Mouse (Mus musculus): ENCODE data around the gene Gpr37l1. TPM values are rescaled to one million over a fixed set of nuclear protein-coding genes. Genes with fewer than 3 reads are reported as not detected.
A peak's percentile ranks its signal among the peaks of the same experiment; 100 is the strongest.

Gpr37l1 gene
- polyA plus RNA-seq (2015; fragmentation: Nextera tagmentation; extraction: Ambion mirVana), result 0.47 and 0.73 TPM in 2 replicates

GRCm38 (mm10) chr1:135167435-135167834, at the start of gene Gpr37l1:
Gene Gpr37l1, minus strand, starts transcription at chr1:135167681.
- WGBS, result 64% methylated on average over 11 of the region's 11 CpGs
- H3K4me1 ChIP-seq (replicated peaks), result peaks cover 15% of the 10 kb centered on the region; the same call in 1 of the 2 replicates
- H3K9ac ChIP-seq, result no peak within 1 kb of the TSS
- H3K4me3 ChIP-seq (replicated peaks), result no peak within 1 kb of the TSS
- no peaks in the 10 kb centered on the region for H3K9me3 ChIP-seq
- H3K4me2 ChIP-seq (replicated peaks), result no peak within 1 kb of the TSS
- ATAC-seq, result no peak
- no peaks in the 10 kb centered on the region for H3K27me3 ChIP-seq (replicated peaks)
- H3K27ac ChIP-seq, result no peak within 1 kb of the TSS
- no peaks in the 10 kb centered on the region for H3K36me3 ChIP-seq

DNA sequence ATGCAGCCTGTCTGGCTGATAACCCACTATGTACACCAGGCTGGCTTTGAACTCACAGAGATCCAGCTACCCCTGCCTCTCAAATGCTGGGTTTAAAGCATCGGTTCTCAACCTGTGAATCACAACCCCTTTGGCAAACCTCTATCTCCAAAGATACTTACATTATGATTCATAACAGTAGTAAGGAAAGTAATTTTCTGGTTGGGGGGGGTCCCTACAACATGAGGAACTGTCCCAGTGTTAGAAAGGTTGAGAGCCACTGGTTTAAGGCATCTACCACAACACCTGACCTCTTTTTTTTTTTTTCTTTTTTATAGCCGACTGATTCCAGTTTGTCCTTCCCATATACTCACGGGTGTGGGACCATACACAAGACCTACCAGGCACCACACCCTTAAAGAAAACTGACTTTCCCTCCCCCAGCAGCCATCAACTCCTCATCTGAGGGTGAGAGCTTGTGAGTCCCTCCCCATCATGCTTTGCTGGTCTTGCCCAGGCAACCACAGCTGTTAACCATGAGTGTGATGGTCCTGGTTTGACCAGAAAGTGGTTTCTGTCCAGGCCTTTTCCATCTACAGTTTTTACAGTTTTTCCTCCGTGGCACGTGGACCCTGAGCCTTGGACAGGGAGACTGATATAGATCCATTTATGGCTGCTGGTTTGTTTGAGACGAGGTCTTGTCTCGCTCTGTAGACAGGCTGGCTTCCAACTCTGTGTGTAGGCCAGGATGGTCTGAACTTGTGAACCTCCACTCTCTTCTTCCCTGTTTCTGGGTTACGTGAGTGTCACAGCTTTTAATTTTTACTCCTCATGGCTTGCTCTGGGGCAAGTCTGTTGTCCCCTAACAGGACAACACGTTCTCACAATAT, 46.5 kb upstream of the Gpr37l1 start:
- Histone ChIP-seq H3K4me2 (replicated peaks) (no peak overlapping the region), H3K4me3 (replicated peaks) (no peak overlapping the region), H3K27me3 (replicated peaks) (no peaks in the 10 kb centered on the region), H3K4me1 (replicated peaks) (peaks cover 5% of the 10 kb centered on the region), H3K27ac (no peak overlapping the region), H3K9ac (no peak overlapping the region), H3K9me3 (no peaks in the 10 kb centered on the region), H3K36me3 (no peaks in the 10 kb centered on the region)
- 66% methylated on average over 9 of the region's 9 CpGs for WGBS
- peak; percentile 57 for ATAC-seq

DNA sequence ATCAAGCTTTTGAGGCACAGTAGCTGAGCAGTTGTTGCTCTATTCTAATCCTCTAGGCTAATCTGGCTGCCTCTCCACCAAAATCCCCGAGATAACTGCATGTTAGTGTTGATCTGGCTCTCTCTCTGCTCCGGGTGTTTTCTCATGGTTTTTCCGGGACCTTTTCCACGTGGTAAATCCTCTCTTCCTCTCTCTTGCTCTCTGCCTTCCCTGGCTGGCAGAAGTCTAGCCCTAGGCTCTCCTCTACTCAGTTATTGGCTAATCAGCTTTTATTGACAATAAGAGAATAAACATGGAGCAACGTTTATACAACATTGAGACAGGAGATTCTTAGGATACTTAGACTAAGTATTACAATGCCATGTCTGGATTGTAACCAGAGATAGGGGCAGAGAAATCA, 42.9 kb upstream of the Gpr37l1 start:
- Histone ChIP-seq H3K4me1 (replicated peaks) (no peaks in the 10 kb centered on the region; the same call in 1 of the 2 replicates), H3K27me3 (replicated peaks) (no peaks in the 10 kb centered on the region), H3K27ac (no peak overlapping the region), H3K9ac (no peak overlapping the region), H3K36me3 (no peaks in the 10 kb centered on the region), H3K9me3 (no peaks in the 10 kb centered on the region), H3K4me2 (replicated peaks) (no peak overlapping the region), H3K4me3 (replicated peaks) (no peak overlapping the region)
- no peak for ATAC-seq
- WGBS, result 43% methylated on average over 5 of the region's 5 CpGs

DNA sequence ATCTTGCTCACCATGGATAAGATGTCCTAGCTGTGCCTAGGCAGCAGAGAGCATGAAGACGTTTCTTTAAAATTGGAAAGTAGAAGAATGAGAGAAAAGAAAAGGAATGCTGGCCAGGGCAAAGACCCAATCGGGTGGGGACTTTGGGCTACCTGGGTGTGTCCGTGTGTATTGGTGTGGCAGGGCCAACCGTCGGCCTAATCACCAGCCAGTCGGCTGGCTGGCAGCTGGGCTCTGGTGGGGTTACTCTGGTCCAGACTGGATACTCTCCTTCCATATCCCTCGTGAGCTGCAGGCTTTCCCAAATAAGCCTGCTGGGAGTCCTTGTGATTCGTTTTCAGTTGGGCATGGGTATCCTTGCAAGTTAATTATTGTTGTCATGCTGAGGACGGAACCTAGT, 41.2 kb upstream of the Gpr37l1 start:
- no peak overlapping the region for H3K9ac ChIP-seq
- H3K27me3 ChIP-seq (replicated peaks), result no peaks in the 10 kb centered on the region
- peaks cover 11% of the 10 kb centered on the region; the same call in 1 of the 2 replicates for H3K4me1 ChIP-seq (replicated peaks)
- peak; percentile 62 for ATAC-seq
- 65% methylated on average over 9 of the region's 9 CpGs for WGBS
- H3K4me3 ChIP-seq (replicated peaks), result no peak overlapping the region
- H3K27ac ChIP-seq, result peak overlapping the region; percentile 34; the same call in 1 of the 2 replicates
- peak overlapping the region; percentile 11; the same call in 1 of the 2 replicates for H3K4me2 ChIP-seq (replicated peaks)
- no peaks in the 10 kb centered on the region for H3K36me3 ChIP-seq
- H3K9me3 ChIP-seq, result no peaks in the 10 kb centered on the region

- Histone ChIP-seq H3K4me1 (replicated peaks) (peaks cover 12% of the 10 kb centered on the region; the same call in 1 of the 2 replicates), H3K36me3 (no peaks in the 10 kb centered on the region), H3K4me3 (replicated peaks) (no peak overlapping the region), H3K4me2 (replicated peaks) (no peak overlapping the region), H3K9ac (no peak overlapping the region), H3K9me3 (no peaks in the 10 kb centered on the region), H3K27me3 (replicated peaks) (no peaks in the 10 kb centered on the region), H3K27ac (0 out of 2 replicates have a peak overlapping the region, but pooled peaks have one; percentile 13)
- ATAC-seq, result no peak
- WGBS, result 88% methylated on average over 14 of the region's 14 CpGs
Observed at GRCm38 (mm10) chr1:135206586-135207339, 39.3 kb upstream of the Gpr37l1 start.

DNA sequence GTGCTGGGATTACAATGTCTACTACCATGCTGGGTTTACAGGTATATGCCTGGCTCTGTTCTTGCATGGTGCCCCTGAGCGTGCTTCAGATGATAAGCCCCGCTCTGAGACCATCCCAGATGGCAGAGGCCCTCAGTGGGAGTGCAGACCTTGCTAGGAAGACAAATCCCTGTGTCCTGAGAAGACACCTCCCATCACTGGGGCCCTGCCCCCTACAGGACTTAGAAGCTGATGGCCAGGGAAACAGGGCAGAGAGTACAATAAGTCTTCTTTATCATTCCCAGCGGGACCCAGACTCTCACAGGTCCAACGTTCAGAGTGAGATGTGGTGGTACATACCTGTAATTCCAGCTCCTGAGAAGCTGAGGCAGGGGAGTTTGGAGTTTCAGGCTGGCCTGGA, 37.8 kb upstream of the Gpr37l1 start:
- H3K4me3 ChIP-seq (replicated peaks), result no peak overlapping the region
- peak; percentile 69 for ATAC-seq
- 0 out of 2 replicates have a peak overlapping the region, but pooled peaks have one; percentile 2 for H3K4me2 ChIP-seq (replicated peaks)
- H3K9me3 ChIP-seq, result no peaks in the 10 kb centered on the region
- peaks cover 12% of the 10 kb centered on the region; the same call in 1 of the 2 replicates for H3K4me1 ChIP-seq (replicated peaks)
- H3K36me3 ChIP-seq, result no peaks in the 10 kb centered on the region
- 46% methylated on average over 4 of the region's 4 CpGs for WGBS
- peak overlapping the region; percentile 72 for H3K27ac ChIP-seq
- no peak overlapping the region; the same call in 1 of the 2 replicates for H3K9ac ChIP-seq
- H3K27me3 ChIP-seq (replicated peaks), result no peaks in the 10 kb centered on the region

DNA sequence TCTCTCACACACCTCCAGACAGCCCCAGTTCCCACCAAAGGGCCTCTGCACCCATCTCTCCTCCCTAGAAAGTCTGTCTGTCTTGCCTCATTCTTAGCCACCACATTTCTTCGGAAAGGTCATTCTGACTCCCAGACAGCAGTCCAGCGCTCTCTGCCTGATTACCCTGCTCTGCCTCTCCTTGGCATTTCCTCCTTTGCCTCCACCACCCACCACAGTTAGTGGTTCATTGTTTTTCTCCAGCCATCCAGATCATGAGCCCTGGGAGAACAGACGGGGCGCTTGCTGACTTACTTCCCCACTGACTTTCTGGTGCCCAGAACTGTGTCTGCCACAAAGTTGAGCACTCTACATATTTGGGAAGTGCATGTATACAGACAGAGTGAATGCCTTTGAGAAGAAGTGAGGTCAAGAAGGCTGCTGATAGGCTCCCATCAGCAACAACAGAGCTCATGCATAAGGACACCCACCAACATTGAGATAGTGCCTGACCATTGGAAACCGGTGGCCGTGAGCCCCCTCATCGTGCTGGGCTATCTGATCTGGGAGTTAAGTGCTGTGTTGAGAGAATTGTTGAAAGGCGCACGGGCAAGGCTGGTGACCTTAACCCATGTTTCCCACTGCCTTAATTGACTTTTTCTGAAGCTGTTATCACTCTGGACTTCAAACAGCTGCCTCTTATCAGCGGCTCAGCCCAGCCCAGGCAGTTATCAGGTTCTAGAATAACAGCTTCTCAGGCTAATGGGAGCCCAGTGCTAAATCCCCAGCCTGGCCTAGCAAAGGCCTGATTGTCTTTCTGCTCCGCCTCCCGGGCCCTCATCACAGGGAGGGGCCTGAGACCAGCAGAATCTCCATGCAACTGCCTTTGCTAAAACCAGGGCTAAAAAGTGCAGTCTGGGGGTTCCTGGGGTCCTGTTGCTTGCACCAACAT, 37.0 kb upstream of the Gpr37l1 start:
- Histone ChIP-seq H3K9me3 (no peaks in the 10 kb centered on the region), H3K27me3 (replicated peaks) (no peaks in the 10 kb centered on the region), H3K36me3 (no peaks in the 10 kb centered on the region), H3K4me3 (replicated peaks) (no peak overlapping the region), H3K9ac (no peak overlapping the region; the same call in 1 of the 2 replicates), H3K4me2 (replicated peaks) (peak overlapping the region; percentile 26; the same call in 1 of the 2 replicates), H3K4me1 (replicated peaks) (0 out of 2 replicates have a peak, but pooled peaks cover 12% of the 10 kb centered on the region), H3K27ac (peak overlapping the region; percentile 72)
- peak; percentile 93 for ATAC-seq
- 27% methylated on average over 12 of the region's 12 CpGs for WGBS

DNA sequence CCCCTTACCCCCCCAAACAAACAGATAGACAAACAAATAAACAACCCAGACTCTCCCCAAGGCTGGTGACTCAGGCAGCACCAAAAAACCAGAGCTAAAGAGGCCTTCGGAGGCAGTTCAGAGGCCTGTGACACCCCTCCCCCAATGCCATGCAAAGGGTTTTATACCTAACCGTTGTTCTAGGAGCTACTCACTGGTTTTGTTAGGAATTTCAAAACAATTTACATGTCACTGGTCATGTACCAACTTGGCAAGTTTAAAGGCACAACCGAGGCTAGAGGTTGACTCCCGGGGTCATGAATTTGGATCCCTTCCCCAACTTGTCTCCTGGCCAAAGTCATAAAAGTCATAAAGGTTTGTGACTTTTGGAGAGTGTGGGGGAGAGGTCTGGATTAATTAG, 32.9 kb upstream of the Gpr37l1 start:
- Histone ChIP-seq H3K36me3 (no peaks in the 10 kb centered on the region), H3K4me2 (replicated peaks) (no peak overlapping the region), H3K9ac (no peak overlapping the region), H3K4me3 (replicated peaks) (no peak overlapping the region), H3K9me3 (no peaks in the 10 kb centered on the region), H3K27me3 (replicated peaks) (no peaks in the 10 kb centered on the region), H3K27ac (no peak overlapping the region), H3K4me1 (replicated peaks) (peaks cover 16% of the 10 kb centered on the region; the same call in 1 of the 2 replicates)
- ATAC-seq, result no peak
- WGBS, result 68% methylated on average over 4 of the region's 4 CpGs

GRCm38 (mm10) chr1:135199014-135199819, 31.7 kb upstream of the Gpr37l1 start:
- H3K27me3 ChIP-seq (replicated peaks), result no peaks in the 10 kb centered on the region
- WGBS, result 5% methylated on average over 21 of the region's 21 CpGs
- peak overlapping the region; percentile 91 for H3K27ac ChIP-seq
- H3K9ac ChIP-seq, result peak overlapping the region; percentile 17; the same call in 1 of the 2 replicates
- no peak overlapping the region for H3K4me3 ChIP-seq (replicated peaks)
- no peaks in the 10 kb centered on the region for H3K9me3 ChIP-seq
- peak overlapping the region; percentile 45 for H3K4me2 ChIP-seq (replicated peaks)
- no peaks in the 10 kb centered on the region for H3K36me3 ChIP-seq
- peak; percentile 96 for ATAC-seq
- H3K4me1 ChIP-seq (replicated peaks), result peaks cover 9% of the 10 kb centered on the region; the same call in 1 of the 2 replicates

DNA sequence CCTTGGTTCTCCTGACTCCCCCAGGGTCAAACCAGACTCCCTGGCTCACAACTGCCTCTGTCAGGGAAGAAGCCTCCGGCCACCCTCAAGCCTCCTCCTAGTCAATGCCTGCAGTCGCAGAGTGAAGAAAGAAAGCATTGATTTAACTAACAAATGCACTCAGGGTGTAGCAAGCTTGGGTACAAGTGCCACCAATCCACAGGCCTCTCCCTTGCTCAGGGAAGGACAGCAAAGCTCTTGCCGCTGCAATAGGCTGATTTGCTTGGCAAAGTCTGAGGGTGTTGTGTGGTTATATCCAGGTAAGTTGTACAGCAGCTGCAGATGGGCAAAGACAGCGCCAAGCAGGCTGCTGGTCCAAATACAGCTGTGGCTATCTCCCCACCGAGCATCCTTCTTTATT, 30.9 kb upstream of the Gpr37l1 start:
- H3K36me3 ChIP-seq, result no peaks in the 10 kb centered on the region
- no peak overlapping the region for H3K4me3 ChIP-seq (replicated peaks)
- peak overlapping the region; percentile 91 for H3K27ac ChIP-seq
- 45% methylated on average over 5 of the region's 5 CpGs for WGBS
- no peaks in the 10 kb centered on the region for H3K27me3 ChIP-seq (replicated peaks)
- ATAC-seq, result no peak
- no peak overlapping the region for H3K9ac ChIP-seq
- H3K9me3 ChIP-seq, result no peaks in the 10 kb centered on the region
- H3K4me1 ChIP-seq (replicated peaks), result peaks cover 4% of the 10 kb centered on the region; the same call in 1 of the 2 replicates
- peak overlapping the region; percentile 45 for H3K4me2 ChIP-seq (replicated peaks)
